Mouse (Mus musculus) urinary bladder, postnatal 25 days (tissue): ENCODE data around the gene Tspan17.
A peak's percentile ranks its signal among the peaks of the same experiment; 100 is the strongest.

Source experiments
- DNase-seq: peaks from one replicate; pipeline ENCODE4 v3.0.0; 2022; ENCODE audit warnings: low spot score

The Tspan17 gene

GRCm38 (mm10) chr13:54788740-54789560 is at the start of gene Tspan17:
Gene Tspan17, plus strand, starts transcription at chr13:54789377.
- peak; percentile 94 for DNase-seq

GRCm38 (mm10) chr13:54746110-54746509 is 43.1 kb upstream of the Tspan17 start:
- no peak for DNase-seq

- no peak for DNase-seq
Observed at GRCm38 (mm10) chr13:54746896-54747295, 42.3 kb upstream of the Tspan17 start.

GRCm38 (mm10) chr13:54748190-54748589 is 41.0 kb upstream of the Tspan17 start:
- DNase-seq: no peak

- DNase-seq: no peak
Observed at GRCm38 (mm10) chr13:54748721-54749060, 40.5 kb upstream of the Tspan17 start.

GRCm38 (mm10) chr13:54749061-54749863 is 39.9 kb upstream of the Tspan17 start:
- DNase-seq: peak; percentile 17

GRCm38 (mm10) chr13:54749864-54750411 is 39.2 kb upstream of the Tspan17 start, which contains the start of gene Gprin1:
Gene Gprin1, minus strand, starts transcription at chr13:54749874.
- no peak for DNase-seq

- peak; percentile 41 for DNase-seq
Observed at GRCm38 (mm10) chr13:54750699-54751098, 38.5 kb upstream of the Tspan17 start.

- no peak for DNase-seq
Observed at GRCm38 (mm10) chr13:54752656-54753055, 36.5 kb upstream of the Tspan17 start.

- DNase-seq: no peak
Observed at GRCm38 (mm10) chr13:54753733-54754132, 35.4 kb upstream of the Tspan17 start.

- no peak for DNase-seq
Observed at GRCm38 (mm10) chr13:54754169-54755080, 34.8 kb upstream of the Tspan17 start.

GRCm38 (mm10) chr13:54755201-54755830 is 33.9 kb upstream of the Tspan17 start:
- DNase-seq: no peak

GRCm38 (mm10) chr13:54756156-54756712 is 32.9 kb upstream of the Tspan17 start:
- no peak for DNase-seq

- no peak for DNase-seq
Observed at GRCm38 (mm10) chr13:54757093-54757830, 31.9 kb upstream of the Tspan17 start.

GRCm38 (mm10) chr13:54758045-54758755 is 31.0 kb upstream of the Tspan17 start:
- DNase-seq: peak; percentile 56

- DNase-seq: no peak
Observed at GRCm38 (mm10) chr13:54758756-54759470, 30.3 kb upstream of the Tspan17 start.

- DNase-seq: no peak
Observed at GRCm38 (mm10) chr13:54759496-54759895, 29.7 kb upstream of the Tspan17 start.

GRCm38 (mm10) chr13:54760164-54760795 is 28.9 kb upstream of the Tspan17 start:
- DNase-seq: no peak
